ENCODE assay signal across 8 mouse cellular contexts in genomic region chr14:40966392-40966861, GRCm38 (mm10). TPM values are rescaled to one million over a fixed set of nuclear protein-coding genes. Genes with fewer than 3 reads are reported as not detected.
DNase-seq lines count a peak whose midpoint lies in the region; ATAC-seq and TF ChIP-seq lines count a peak whose summit lies in the region.

Tspan14 (minus strand) TSS chr14:40966807.

- peak within 1 kb of the TSS; percentile 91 for H3K4me2 ChIP-seq in intestine, embryonic 16.5 days (ENCODE audit: low read depth, low read length)

- TF ChIP-seq CTCF in liver, adult 2 months (IDR thresholded peaks at IDR 0.05; ENCODE audit: low read depth, low read length) = no peak

- H3K4me1 ChIP-seq in liver, adult 2 months (ENCODE audit: control insufficient read depth, insufficient read depth, low read length) = peaks cover 27% of the 10 kb centered on the region
- H3K4me1 ChIP-seq in intestine, embryonic 16.5 days (ENCODE audit: control insufficient read depth, insufficient read depth, low read length) = peaks cover 35% of the 10 kb centered on the region

- H3K9ac ChIP-seq in liver, adult 2 months (ENCODE audit: low read depth, low read length) = peak within 1 kb of the TSS; percentile 95
- peak within 1 kb of the TSS; percentile 89 for H3K9ac ChIP-seq in intestine, embryonic 16.5 days (ENCODE audit: low read depth, low read length)

- H3K4me3 ChIP-seq in liver, adult 2 months (ENCODE audit: insufficient read depth, low read depth, low read length) = peak within 1 kb of the TSS; percentile 82
- H3K4me3 ChIP-seq in intestine, embryonic 16.5 days (ENCODE audit: low read length) = peak within 1 kb of the TSS; percentile 82

- H3K79me2 ChIP-seq in liver, adult 2 months (ENCODE audit: control insufficient read depth, insufficient read depth, low read length) = peaks cover 26% of the 10 kb centered on the region; the same call in 1 of the 2 replicates

- H3K27ac ChIP-seq in liver, adult 2 months (replicated peaks; ENCODE audit: insufficient read depth, low read depth, low read length) = peak within 1 kb of the TSS; percentile 83
- H3K27ac ChIP-seq in intestine, embryonic 16.5 days (ENCODE audit: low read length) = peak within 1 kb of the TSS; percentile 96

- intact Hi-C loops in gastrocnemius, postnatal 14 days (cut with DNase I; ENCODE audit: low total_unique reads) = no loop called here

- H3K27me3 ChIP-seq in liver, adult 2 months (ENCODE audit: control insufficient read depth, insufficient read depth, low read length) = no peaks in the 10 kb centered on the region
- no peaks in the 10 kb centered on the region for H3K27me3 ChIP-seq in intestine, embryonic 16.5 days (replicated peaks; ENCODE audit: control insufficient read depth, insufficient read depth, low read length)

- WGBS in liver, adult 2 months = under 1% methylated on average over 53 of the region's 54 CpGs
- under 1% methylated on average over 53 of the region's 54 CpGs for WGBS in intestine, embryonic 16.5 days

- H3K36me3 ChIP-seq in liver, adult 2 months (ENCODE audit: control insufficient read depth, insufficient read depth, low read length) = no peaks in the 10 kb centered on the region
- H3K36me3 ChIP-seq in intestine, embryonic 16.5 days (ENCODE audit: control insufficient read depth, insufficient read depth, low read length) = no peaks in the 10 kb centered on the region

- DNase-seq in liver, adult 2 months (ENCODE audit: extremely low read depth, low read depth, low spot score) = no peak
- DNase-seq in liver = no peak
- no peak for DNase-seq in adrenal gland, postnatal 25 days
- no peak for DNase-seq in gastrocnemius, postnatal 14 days
- DNase-seq in mesoderm, embryonic 11.5 days (ENCODE audit: low read depth, low spot score) = peak; percentile 29
- no peak for DNase-seq in MN1 (ENCODE audit: low spot score)
- no peak for DNase-seq in right cerebral cortex, adult 18-20 months

- TF ChIP-seq POLR2A in liver, adult 2 months (IDR thresholded peaks at IDR 0.05; ENCODE audit: extremely low read depth, insufficient read depth, low read length) = peak; percentile 84

- no peaks in the 10 kb centered on the region for H3K9me3 ChIP-seq in intestine, embryonic 16.5 days (ENCODE audit: control insufficient read depth, low read length)

- peak; percentile 66 for ATAC-seq in intestine, embryonic 16.5 days

RNA-seq across cellular contexts. Expression of gene Tspan14, which starts in this region (rescaled TPM):
- total RNA-seq in liver, adult 2 months (2014; rRNA removed) = 13.3 and 15.4 TPM in 2 replicates
- 28.5 and 30.4 TPM in 2 replicates for polyA plus RNA-seq in liver, adult 2 months (2012; rRNA removed)
- total RNA-seq in adrenal gland, postnatal 25 days (2021) = 24.7 and 31.1 TPM in 2 replicates
- total RNA-seq in gastrocnemius, postnatal 14 days (2021) = 10 to 100 TPM; 16.3 to 16.8 TPM
- 65.0 and 65.6 TPM in 2 replicates for polyA plus RNA-seq in intestine, embryonic 16.5 days (2015; fragmentation: Nextera tagmentation; extraction: Ambion mirVana)
